Mouse (Mus musculus) erythroblast, embryonic 14.5 days (primary cell): ENCODE measurements around the gene Ttc7.

Experiments used
- GATA1 ChIP-seq: IDR thresholded peaks from 2 replicates; pipeline ENCODE4 v1.6.1; 2012; ENCODE audit warnings: low read length, inconsistent platforms, mixed read lengths
- TAL1 ChIP-seq: IDR thresholded peaks from 3 replicates; pipeline ENCODE4 v1.6.1; 2012; ENCODE audit warnings: low read length, inconsistent platforms, mixed read lengths

DNA sequence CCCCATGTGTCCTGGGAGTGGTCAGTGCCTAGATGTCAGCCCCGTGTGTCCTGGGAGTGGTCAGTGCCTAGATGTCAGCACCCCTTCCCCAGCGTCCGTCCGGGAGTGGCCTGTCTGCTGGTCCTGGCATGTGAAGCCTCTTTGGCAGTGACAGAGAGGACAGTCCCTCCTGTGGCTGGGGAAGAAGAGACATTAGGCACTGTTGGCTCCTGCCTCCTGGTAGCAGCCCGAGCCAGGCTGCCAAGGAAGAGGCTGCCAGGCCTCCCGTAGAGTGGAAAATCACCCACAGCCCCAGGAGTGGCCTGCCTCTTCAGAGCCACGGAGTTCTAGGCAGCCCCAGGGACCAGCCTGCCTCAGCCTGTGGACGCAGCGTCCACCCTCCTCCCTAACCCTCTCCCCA is 35.3 kb downstream of the Ttc7 start:
- TF ChIP-seq TAL1 (no peak), GATA1 (no peak)
